Mouse (Mus musculus): ENCODE measurements at regions not wholly inside any gene's neighbourhood (a gene's known extent, or its start where the extent isn't known, plus 50 kb on each side); places are given as distances from the start of the nearest gene placed in this dataset. TPM values are rescaled to one million over a fixed set of nuclear protein-coding genes. Genes with fewer than 3 reads are reported as not detected.

GRCm38 (mm10) chr7:53854077-53854476 lies 981.2 kb upstream of the Luzp2 start:
- H3K27ac ChIP-seq (ENCODE audit: low read depth, low read length) = no peak overlapping the region
- no peak overlapping the region for H3K4me3 ChIP-seq (ENCODE audit: low read depth, low read length)
- no peak overlapping the region for H3K4me2 ChIP-seq (ENCODE audit: low read depth, low read length)
- WGBS = 75% methylated on average over 3 of the region's 3 CpGs
- no peaks in the 10 kb centered on the region for H3K27me3 ChIP-seq (ENCODE audit: control insufficient read depth, insufficient read depth, low read length)
- H3K9ac ChIP-seq (replicated peaks; ENCODE audit: low read depth, low read length) = no peak overlapping the region
- no peaks in the 10 kb centered on the region for H3K9me3 ChIP-seq (ENCODE audit: control insufficient read depth, low read length)
- H3K4me1 ChIP-seq (ENCODE audit: control insufficient read depth, insufficient read depth, low read length) = no peaks in the 10 kb centered on the region
- H3K36me3 ChIP-seq (ENCODE audit: control insufficient read depth, insufficient read depth, low read length) = no peaks in the 10 kb centered on the region
- no peak for ATAC-seq (ENCODE audit: low read depth)

- H3K27ac ChIP-seq (ENCODE audit: low read depth, low read length) = no peak overlapping the region
- no peak for ATAC-seq (ENCODE audit: low read depth)
- no peaks in the 10 kb centered on the region for H3K36me3 ChIP-seq (ENCODE audit: control insufficient read depth, insufficient read depth, low read length)
- no peaks in the 10 kb centered on the region for H3K4me1 ChIP-seq (ENCODE audit: control insufficient read depth, insufficient read depth, low read length)
- no peaks in the 10 kb centered on the region for H3K27me3 ChIP-seq (ENCODE audit: control insufficient read depth, insufficient read depth, low read length)
- WGBS = 59% methylated on average over 2 of the region's 2 CpGs
- no peaks in the 10 kb centered on the region for H3K9me3 ChIP-seq (ENCODE audit: control insufficient read depth, low read length)
- H3K9ac ChIP-seq (replicated peaks; ENCODE audit: low read depth, low read length) = no peak overlapping the region
- no peak overlapping the region for H3K4me2 ChIP-seq (ENCODE audit: low read depth, low read length)
- H3K4me3 ChIP-seq (ENCODE audit: low read depth, low read length) = no peak overlapping the region
Observed at GRCm38 (mm10) chr7:53872480-53873200, 962.7 kb upstream of the Luzp2 start.

- 68% methylated on average over 2 of the region's 2 CpGs for WGBS
- no peak overlapping the region for H3K9ac ChIP-seq (replicated peaks; ENCODE audit: low read depth, low read length)
- H3K4me2 ChIP-seq (ENCODE audit: low read depth, low read length) = no peak overlapping the region
- ATAC-seq (ENCODE audit: low read depth) = 0 out of 2 replicates have a peak, but pooled peaks have one; percentile 60
- H3K4me3 ChIP-seq (ENCODE audit: low read depth, low read length) = no peak overlapping the region
- H3K36me3 ChIP-seq (ENCODE audit: control insufficient read depth, insufficient read depth, low read length) = no peaks in the 10 kb centered on the region
- no peak overlapping the region for H3K27ac ChIP-seq (ENCODE audit: low read depth, low read length)
- H3K27me3 ChIP-seq (ENCODE audit: control insufficient read depth, insufficient read depth, low read length) = no peaks in the 10 kb centered on the region
- no peaks in the 10 kb centered on the region for H3K4me1 ChIP-seq (ENCODE audit: control insufficient read depth, insufficient read depth, low read length)
- H3K9me3 ChIP-seq (ENCODE audit: control insufficient read depth, low read length) = no peaks in the 10 kb centered on the region
Observed at GRCm38 (mm10) chr7:53912992-53913391, 922.3 kb upstream of the Luzp2 start.

GRCm38 (mm10) chr7:53955654-53956053 lies 879.6 kb upstream of the Luzp2 start:
- ATAC-seq (ENCODE audit: low read depth) = no peak
- 90% methylated on average over 1 of the region's 1 CpGs for WGBS
- no peaks in the 10 kb centered on the region for H3K36me3 ChIP-seq (ENCODE audit: control insufficient read depth, insufficient read depth, low read length)

GRCm38 (mm10) chr7:53975480-53975879 lies 859.8 kb upstream of the Luzp2 start:
- no peak for ATAC-seq (ENCODE audit: low read depth)
- H3K27me3 ChIP-seq (ENCODE audit: control insufficient read depth, insufficient read depth, low read length) = no peaks in the 10 kb centered on the region
- no peaks in the 10 kb centered on the region for H3K9me3 ChIP-seq (ENCODE audit: control insufficient read depth, low read length)
- H3K4me3 ChIP-seq (ENCODE audit: low read depth, low read length) = no peak overlapping the region
- H3K9ac ChIP-seq (replicated peaks; ENCODE audit: low read depth, low read length) = no peak overlapping the region
- H3K4me1 ChIP-seq (ENCODE audit: control insufficient read depth, insufficient read depth, low read length) = no peaks in the 10 kb centered on the region
- no peak overlapping the region for H3K4me2 ChIP-seq (ENCODE audit: low read depth, low read length)
- no peak overlapping the region for H3K27ac ChIP-seq (ENCODE audit: low read depth, low read length)
- no peaks in the 10 kb centered on the region for H3K36me3 ChIP-seq (ENCODE audit: control insufficient read depth, insufficient read depth, low read length)

More at GRCm38 (mm10) chr7:53955654-53956053, 879.6 kb upstream of the Luzp2 start:
- H3K9me3 ChIP-seq (ENCODE audit: control insufficient read depth, low read length) = no peaks in the 10 kb centered on the region
- no peak overlapping the region for H3K9ac ChIP-seq (replicated peaks; ENCODE audit: low read depth, low read length)
- no peak overlapping the region for H3K27ac ChIP-seq (ENCODE audit: low read depth, low read length)
- H3K4me2 ChIP-seq (ENCODE audit: low read depth, low read length) = no peak overlapping the region
- no peaks in the 10 kb centered on the region for H3K27me3 ChIP-seq (ENCODE audit: control insufficient read depth, insufficient read depth, low read length)
- no peaks in the 10 kb centered on the region for H3K4me1 ChIP-seq (ENCODE audit: control insufficient read depth, insufficient read depth, low read length)
- H3K4me3 ChIP-seq (ENCODE audit: low read depth, low read length) = no peak overlapping the region

- H3K4me2 ChIP-seq (ENCODE audit: low read depth, low read length) = no peak overlapping the region
- no peak overlapping the region for H3K27ac ChIP-seq (ENCODE audit: low read depth, low read length)
- no peaks in the 10 kb centered on the region for H3K36me3 ChIP-seq (ENCODE audit: control insufficient read depth, insufficient read depth, low read length)
- no peaks in the 10 kb centered on the region for H3K9me3 ChIP-seq (ENCODE audit: control insufficient read depth, low read length)
- H3K27me3 ChIP-seq (ENCODE audit: control insufficient read depth, insufficient read depth, low read length) = no peaks in the 10 kb centered on the region
- ATAC-seq (ENCODE audit: low read depth) = no peak
- H3K9ac ChIP-seq (replicated peaks; ENCODE audit: low read depth, low read length) = no peak overlapping the region
- no peak overlapping the region for H3K4me3 ChIP-seq (ENCODE audit: low read depth, low read length)
- no peaks in the 10 kb centered on the region for H3K4me1 ChIP-seq (ENCODE audit: control insufficient read depth, insufficient read depth, low read length)
Observed at GRCm38 (mm10) chr7:53995983-53996382, 839.3 kb upstream of the Luzp2 start.

- Histone ChIP-seq H3K4me1 (ENCODE audit: control insufficient read depth, insufficient read depth, low read length) (no peaks in the 10 kb centered on the region), H3K4me2 (ENCODE audit: low read depth, low read length) (no peak overlapping the region), H3K27ac (ENCODE audit: low read depth, low read length) (no peak overlapping the region), H3K9me3 (ENCODE audit: control insufficient read depth, low read length) (no peaks in the 10 kb centered on the region), H3K36me3 (ENCODE audit: control insufficient read depth, insufficient read depth, low read length) (no peaks in the 10 kb centered on the region), H3K9ac (replicated peaks; ENCODE audit: low read depth, low read length) (no peak overlapping the region), H3K27me3 (ENCODE audit: control insufficient read depth, insufficient read depth, low read length) (no peaks in the 10 kb centered on the region), H3K4me3 (ENCODE audit: low read depth, low read length) (no peak overlapping the region)
- 82% methylated on average over 3 of the region's 3 CpGs for WGBS
- ATAC-seq (ENCODE audit: low read depth) = no peak
Observed at GRCm38 (mm10) chr7:54008684-54009083, 826.6 kb upstream of the Luzp2 start.

Small RNA genes in the stretch of these regions (microRNA-seq; reads per million reads assigned to microRNA genes)
- not detected for gene Gm27921
- not detected for gene Mir6238
